Mouse (Mus musculus) midbrain, postnatal 0 days (tissue): ENCODE results near the gene Vac14. TPM values are rescaled to one million over a fixed set of nuclear protein-coding genes. Genes with fewer than 3 reads are reported as not detected.
A peak's percentile ranks its signal among the peaks of the same experiment; 100 is the strongest.

Source experiments
- ATAC-seq: fragments of 200-750 bp; cut with Nextera tagmentation; 2 replicates; pipeline ENCODE4 v1.8.0; 2017; ENCODE audit warnings: moderate number of reproducible peaks, mild to moderate bottlenecking, moderate TSS enrichment, moderate library complexity; ENCODE audit not compliant: low FRiP score
- DNase-seq: peaks from one replicate; pipeline ENCODE4 v3.0.0-alpha.2; 2015; ENCODE audit warnings: low spot score
- H3K27ac ChIP-seq: fragments of 300-500 bp; sonication (generic); 2 replicates; pipeline ENCODE4 v1.5.1; 2014; ENCODE audit warnings: low read depth, mild to moderate bottlenecking, low read length, mixed read lengths
- H3K27me3 ChIP-seq: fragments of 300-500 bp; sonication (generic); 2 replicates; pipeline ENCODE4 v1.6.1; 2014; ENCODE audit warnings: low read length, control low read depth, mixed read lengths; ENCODE audit not compliant: insufficient read depth
- H3K36me3 ChIP-seq: fragments of 300-500 bp; sonication (generic); 2 replicates; pipeline ENCODE4 v1.6.1; 2014; ENCODE audit warnings: low read length, control low read depth, mixed read lengths; ENCODE audit not compliant: insufficient read depth
- H3K4me1 ChIP-seq: fragments of 300-500 bp; sonication (generic); 2 replicates; pipeline ENCODE4 v1.6.1; 2014; ENCODE audit warnings: mild to moderate bottlenecking, control low read depth, antibody characterized with exemption, low read length, mixed read lengths; ENCODE audit not compliant: insufficient read depth
- H3K4me2 ChIP-seq: fragments of 300-500 bp; sonication (generic); 2 replicates; pipeline ENCODE4 v1.6.1; 2014; ENCODE audit warnings: low read depth, mild to moderate bottlenecking, low read length, mixed read lengths; ENCODE audit not compliant: poor library complexity, severe bottlenecking
- H3K4me3 ChIP-seq: fragments of 300-500 bp; sonication (generic); 2 replicates; pipeline ENCODE4 v1.5.1; 2014; ENCODE audit warnings: low read depth, mild to moderate bottlenecking, low read length, moderate library complexity
- H3K9ac ChIP-seq: fragments of 300-500 bp; sonication (generic); replicated peaks from 2 replicates; pipeline ENCODE4 v1.6.1; 2014; ENCODE audit warnings: mild to moderate bottlenecking, low read length, moderate library complexity, mixed read lengths; ENCODE audit not compliant: poor library complexity, severe bottlenecking
- H3K9me3 ChIP-seq: fragments of 300-500 bp; sonication (generic); 2 replicates; pipeline ENCODE4 v1.6.1; 2016; ENCODE audit warnings: low read length, control low read depth
- CTCF ChIP-seq: IDR thresholded peaks from 2 replicates; pipeline ENCODE4 v1.5.1; 2016; ENCODE audit warnings: antibody characterized with exemption, mild to moderate bottlenecking
- WGBS: fragments of 180-500 bp; shearing (Covaris S2); extraction: QIAGEN DNeasy Blood & Tissue Kit; methylation state at CpG from one replicate; pipeline ENCODE4 v1.1.7; 2014; 5-methylcytosine and 5-hydroxymethylcytosine counted together
- polyA plus RNA-seq: library from polyadenylated mRNA; unstranded; fragments of >200 nt; fragmentation: Nextera tagmentation; extraction: Ambion mirVana; gene quantifications from 2 replicates; pipeline ENCODE4 v1.2.1, GENCODE M21; 2015
- total RNA-seq: library from RNA; depleted of rRNA; stranded (reverse); fragments of >200 nt; gene quantifications from 2 replicates; pipeline ENCODE4 v1.2.3, GENCODE M21; 2014

Vac14 gene
- total and polyA plus RNA-seq, 2 experiments from 2014 or later: 27.2 to 44.9 TPM

GRCm38 (mm10) chr8:110650838-110651237, 32.5 kb downstream of the Vac14 start:
- ATAC-seq (no peak), DNase-seq (no peak)
- H3K4me3 ChIP-seq: no peak overlapping the region
- peak; percentile 13; the same call in 1 of the 2 replicates for TF ChIP-seq CTCF
- WGBS: 96% methylated on average over 9 of the region's 9 CpGs
- no peak overlapping the region for H3K9ac ChIP-seq
- no peak overlapping the region for H3K27ac ChIP-seq
- H3K4me1 ChIP-seq: no peaks in the 10 kb centered on the region
- peaks cover 28% of the 10 kb centered on the region; the same call in 1 of the 2 replicates for H3K36me3 ChIP-seq
- no peaks in the 10 kb centered on the region for H3K9me3 ChIP-seq
- no peak overlapping the region for H3K4me2 ChIP-seq
- H3K27me3 ChIP-seq: no peaks in the 10 kb centered on the region

- Histone ChIP-seq H3K4me3 (no peak overlapping the region), H3K36me3 (peaks cover 26% of the 10 kb centered on the region; the same call in 1 of the 2 replicates), H3K9ac (no peak overlapping the region), H3K27me3 (no peaks in the 10 kb centered on the region), H3K4me1 (no peaks in the 10 kb centered on the region), H3K4me2 (no peak overlapping the region), H3K9me3 (no peaks in the 10 kb centered on the region), H3K27ac (no peak overlapping the region)
- TF ChIP-seq CTCF: no peak
- ATAC-seq: no peak
- no peak for DNase-seq
- WGBS: 81% methylated on average over 4 of the region's 4 CpGs
Observed at GRCm38 (mm10) chr8:110651847-110652246, 33.5 kb downstream of the Vac14 start.

GRCm38 (mm10) chr8:110654075-110655060, 36.0 kb downstream of the Vac14 start:
- Histone ChIP-seq H3K36me3 (peaks cover 30% of the 10 kb centered on the region), H3K9me3 (no peaks in the 10 kb centered on the region), H3K4me2 (no peak overlapping the region), H3K27ac (no peak overlapping the region), H3K27me3 (no peaks in the 10 kb centered on the region), H3K9ac (no peak overlapping the region), H3K4me3 (no peak overlapping the region), H3K4me1 (no peaks in the 10 kb centered on the region)
- WGBS: 60% methylated on average over 9 of the region's 9 CpGs
- no peak for DNase-seq
- TF ChIP-seq CTCF: no peak
- no peak for ATAC-seq

- H3K4me1 ChIP-seq: no peaks in the 10 kb centered on the region
- TF ChIP-seq CTCF: no peak
- ATAC-seq: no peak
- 79% methylated on average over 1 of the region's 1 CpGs for WGBS
- H3K4me2 ChIP-seq: no peak overlapping the region
- DNase-seq: peak; percentile 45
- no peaks in the 10 kb centered on the region for H3K27me3 ChIP-seq
- H3K27ac ChIP-seq: no peak overlapping the region
- no peak overlapping the region for H3K9ac ChIP-seq
- no peak overlapping the region for H3K4me3 ChIP-seq
- no peaks in the 10 kb centered on the region for H3K9me3 ChIP-seq
- H3K36me3 ChIP-seq: peaks cover 23% of the 10 kb centered on the region
Observed at GRCm38 (mm10) chr8:110655827-110656226, 37.4 kb downstream of the Vac14 start.

- H3K4me2 ChIP-seq: no peak overlapping the region
- whole genome bisulfite sequencing: 94% methylated on average over 2 of the region's 2 CpGs
- H3K9me3 ChIP-seq: no peaks in the 10 kb centered on the region
- H3K4me1 ChIP-seq: no peaks in the 10 kb centered on the region
- no peak overlapping the region for H3K9ac ChIP-seq
- no peak overlapping the region for H3K27ac ChIP-seq
- no peak for TF ChIP-seq CTCF
- H3K27me3 ChIP-seq: no peaks in the 10 kb centered on the region
- ATAC-seq (no peak), DNase-seq (no peak)
- no peak overlapping the region for H3K4me3 ChIP-seq
- H3K36me3 ChIP-seq: peaks cover 19% of the 10 kb centered on the region
Observed at GRCm38 (mm10) chr8:110657661-110658060, 39.3 kb downstream of the Vac14 start.

- H3K9ac ChIP-seq: no peak overlapping the region
- no peaks in the 10 kb centered on the region for H3K27me3 ChIP-seq
- no peaks in the 10 kb centered on the region for H3K9me3 ChIP-seq
- no peak for TF ChIP-seq CTCF
- no peak overlapping the region for H3K4me2 ChIP-seq
- no peak overlapping the region for H3K27ac ChIP-seq
- DNase-seq (no peak), ATAC-seq (no peak)
- peaks cover 10% of the 10 kb centered on the region; the same call in 1 of the 2 replicates for H3K4me1 ChIP-seq
- H3K36me3 ChIP-seq: peaks cover 13% of the 10 kb centered on the region
- no peak overlapping the region for H3K4me3 ChIP-seq
Observed at GRCm38 (mm10) chr8:110660121-110660520, 41.7 kb downstream of the Vac14 start.
